Mouse (Mus musculus): Measurements from ENCODE around the gene Pgap2.

Gene Pgap2

DNA sequence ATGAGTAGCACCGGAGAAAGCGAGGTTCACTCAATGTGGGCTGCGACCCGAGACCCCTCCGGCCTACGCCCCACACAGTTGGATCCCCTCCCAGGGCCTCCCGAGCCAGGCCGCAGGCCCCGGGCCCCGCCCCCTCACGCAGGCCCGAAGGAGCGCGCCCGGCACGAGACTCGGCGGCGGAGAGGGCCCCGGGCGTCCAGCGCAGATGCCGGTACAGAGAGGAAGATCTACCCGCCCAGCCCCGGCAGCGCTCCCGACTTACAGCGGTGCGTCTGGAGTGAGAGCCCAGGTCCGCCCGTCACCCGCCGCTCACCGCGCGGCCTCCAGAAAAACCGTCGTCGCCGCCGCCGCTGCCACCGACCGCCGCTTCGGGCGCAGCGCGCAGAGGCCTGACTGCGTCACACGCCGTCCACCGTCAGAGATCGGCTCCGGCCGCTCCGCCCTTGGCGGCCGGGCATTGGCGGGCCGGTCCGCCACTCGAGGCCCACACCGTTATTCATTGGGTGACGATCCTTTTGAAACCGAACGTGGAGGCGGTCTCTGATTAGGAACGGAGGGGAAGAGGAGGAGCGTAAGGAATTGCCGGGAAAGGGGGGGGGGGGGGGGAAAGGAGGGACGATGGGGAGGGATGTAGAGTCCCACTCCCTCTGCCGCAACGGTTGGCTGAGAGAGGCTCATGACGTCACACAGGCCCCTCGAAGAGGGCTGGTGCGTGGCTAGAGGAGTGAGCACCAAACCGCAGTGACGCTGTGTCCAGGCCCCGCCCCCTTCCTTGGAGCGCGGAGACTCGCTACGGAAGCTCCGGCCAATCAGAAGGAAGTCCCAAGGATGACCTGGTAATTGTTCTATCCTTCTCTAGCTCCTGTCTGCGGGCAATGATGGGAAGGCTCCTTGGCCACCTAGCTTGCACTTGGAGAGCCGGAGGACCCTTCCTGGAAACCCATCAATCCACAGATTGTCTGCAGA is at the start of gene Pgap2, which contains the start of gene Nup98:
Gene Pgap2, plus strand, starts transcription at position 453 of the 966 bp plus-strand sequence.
Gene Nup98, minus strand, starts transcription at position 421 of the 966 bp plus-strand sequence.
- DNase-seq (ENCODE audit: low spot score in 2 of 2), result peak; percentile 98 to 99

- no peak for DNase-seq (ENCODE audit: low spot score in 2 of 2)
These were observed 39.7 kb upstream of the Pgap2 start for GRCm38 (mm10) chr7:102170300-102170699.

DNA sequence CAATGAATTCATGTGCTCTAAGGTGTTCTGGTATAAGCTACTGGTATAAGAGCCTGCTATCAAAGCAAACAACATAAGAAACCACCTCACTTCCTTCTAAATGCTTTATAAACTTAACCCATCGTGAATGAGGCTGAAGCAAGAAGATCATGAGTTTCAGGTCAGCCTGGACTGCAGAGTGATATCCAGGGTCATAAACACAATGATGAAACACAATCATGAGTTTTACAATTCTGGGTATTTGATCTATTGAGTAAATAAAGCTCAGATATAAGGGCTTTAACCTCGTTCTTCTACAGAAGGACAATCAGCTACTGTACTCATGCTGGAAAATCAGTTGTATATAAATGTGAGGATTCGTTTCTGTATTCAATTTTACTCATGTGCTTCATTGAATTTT is 26.2 kb upstream of the Pgap2 start:
- no peak for DNase-seq (ENCODE audit: low spot score in 2 of 2)

GRCm38 (mm10) chr7:102192356-102192755 is 17.7 kb upstream of the Pgap2 start:
- DNase-seq (ENCODE audit: low spot score in 2 of 2), result no peak

- DNase-seq (ENCODE audit: low spot score in 2 of 2), result no peak
These were observed 9.4 kb upstream of the Pgap2 start for GRCm38 (mm10) chr7:102200576-102200975.

DNA sequence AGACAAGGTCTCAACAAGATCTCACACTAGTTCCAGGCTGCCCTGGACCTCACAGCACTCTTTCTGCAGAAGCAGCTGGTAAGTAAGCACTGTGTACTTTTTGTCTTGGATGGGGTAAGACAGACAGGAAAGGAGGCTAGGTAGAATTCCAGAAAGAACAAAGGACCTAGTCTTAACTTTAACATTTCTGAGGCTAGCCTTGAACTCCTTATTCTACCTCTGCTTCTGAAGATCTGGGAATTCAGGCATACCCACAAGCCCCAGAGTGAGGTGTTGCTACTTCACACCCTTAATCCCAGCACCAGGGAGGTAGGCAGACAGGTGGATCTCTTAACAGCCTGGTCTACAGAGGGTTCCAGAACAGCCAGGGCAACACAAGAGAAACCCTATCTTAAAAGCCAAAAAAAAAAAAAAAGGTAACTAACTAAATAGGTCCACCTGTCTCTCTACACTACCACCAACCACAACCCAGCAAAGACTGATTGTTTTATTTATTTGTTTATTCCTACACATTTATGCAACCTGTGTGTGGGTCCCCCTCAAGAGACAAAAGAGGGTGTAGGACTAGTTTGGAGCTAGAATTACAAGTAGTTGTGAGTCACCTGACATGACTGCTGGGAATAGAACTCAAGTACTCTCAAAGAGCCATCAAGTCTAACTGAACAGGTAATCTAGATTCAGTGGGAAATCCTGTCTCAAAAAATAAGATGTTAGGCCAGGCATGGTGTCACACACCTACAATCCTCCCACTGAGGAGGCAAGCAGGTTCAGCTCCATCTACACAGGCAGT is 8.8 kb upstream of the Pgap2 start:
- DNase-seq (ENCODE audit: low spot score in 2 of 2), result no peak

DNA sequence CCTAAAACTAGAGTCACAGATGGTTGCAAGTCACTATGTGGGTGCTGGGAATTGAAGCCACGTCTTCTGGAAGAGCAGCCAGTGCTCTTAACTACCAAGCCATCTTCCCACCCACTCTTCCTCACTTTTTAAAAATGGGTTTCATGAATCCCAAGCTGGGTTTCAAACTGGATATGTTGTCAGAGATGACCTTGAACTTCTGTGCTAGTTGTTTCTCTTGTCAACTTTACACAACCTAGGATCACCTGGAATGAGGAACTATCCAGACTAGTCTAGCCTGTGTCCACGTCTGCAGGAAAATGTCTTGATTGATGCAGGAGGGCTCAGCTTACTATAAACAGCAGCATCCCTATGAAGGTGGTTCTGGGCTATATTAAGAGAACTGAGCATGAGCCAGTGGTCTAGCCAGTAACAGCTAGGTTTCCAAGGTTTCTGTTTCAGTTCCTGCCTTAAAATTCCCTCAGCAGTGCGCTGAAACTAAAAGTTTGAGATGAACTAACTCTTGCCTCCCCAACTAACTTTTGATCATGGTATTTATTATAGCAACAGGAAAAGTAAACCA is 5.6 kb upstream of the Pgap2 start:
- no peak for DNase-seq (ENCODE audit: low spot score in 2 of 2)

DNA sequence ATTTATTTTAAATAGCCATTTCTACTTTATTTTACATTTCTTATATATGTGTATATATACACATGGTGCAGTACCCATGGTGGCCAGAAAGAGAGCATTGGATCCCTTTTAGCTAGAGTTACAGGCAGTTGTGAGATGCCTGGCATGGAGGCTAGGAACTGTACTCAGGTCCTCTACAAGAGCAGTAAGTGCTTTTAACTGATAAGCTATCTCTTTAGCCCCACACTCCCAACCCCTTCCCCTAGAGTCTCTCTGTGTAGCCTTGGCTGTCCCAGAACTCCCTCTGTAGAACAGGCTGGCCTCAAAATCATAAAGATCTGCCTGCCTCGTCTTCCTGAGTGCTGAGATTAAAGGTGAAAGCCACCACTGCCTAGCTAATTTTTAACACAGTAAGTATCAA is 4.4 kb upstream of the Pgap2 start:
- no peak for DNase-seq (ENCODE audit: low spot score in 2 of 2)

- DNase-seq (ENCODE audit: low spot score in 2 of 2), result no peak
These were observed 1.1 kb upstream of the Pgap2 start for GRCm38 (mm10) chr7:102208806-102209363.

- DNase-seq (ENCODE audit: low spot score in 2 of 2), result no peak
These were observed 1.1 kb downstream of the Pgap2 start for GRCm38 (mm10) chr7:102211071-102211470.

DNA sequence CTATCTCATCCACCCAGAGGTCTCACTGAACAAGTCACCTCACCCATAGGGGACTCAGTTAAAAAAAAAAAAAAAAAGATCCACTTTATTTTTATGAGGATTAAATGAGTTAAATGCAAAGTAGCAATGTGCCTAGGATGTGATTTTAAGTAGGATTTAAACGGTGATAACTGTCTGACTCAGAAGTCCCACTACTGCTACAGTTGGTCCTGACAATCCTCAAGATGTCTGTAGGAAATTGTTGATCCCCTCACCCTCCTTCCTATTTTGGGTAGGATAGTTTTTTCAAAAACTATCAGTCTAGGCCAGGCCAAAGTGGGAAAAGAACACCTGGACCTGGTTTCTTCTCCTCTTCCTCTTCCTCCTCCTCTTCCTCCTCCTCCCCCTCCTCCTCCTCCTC is 11.9 kb downstream of the Pgap2 start:
- DNase-seq (ENCODE audit: low spot score in 2 of 2), result no peak

GRCm38 (mm10) chr7:102222336-102222735 is 12.3 kb downstream of the Pgap2 start:
- no peak for DNase-seq (ENCODE audit: low spot score in 2 of 2)

DNA sequence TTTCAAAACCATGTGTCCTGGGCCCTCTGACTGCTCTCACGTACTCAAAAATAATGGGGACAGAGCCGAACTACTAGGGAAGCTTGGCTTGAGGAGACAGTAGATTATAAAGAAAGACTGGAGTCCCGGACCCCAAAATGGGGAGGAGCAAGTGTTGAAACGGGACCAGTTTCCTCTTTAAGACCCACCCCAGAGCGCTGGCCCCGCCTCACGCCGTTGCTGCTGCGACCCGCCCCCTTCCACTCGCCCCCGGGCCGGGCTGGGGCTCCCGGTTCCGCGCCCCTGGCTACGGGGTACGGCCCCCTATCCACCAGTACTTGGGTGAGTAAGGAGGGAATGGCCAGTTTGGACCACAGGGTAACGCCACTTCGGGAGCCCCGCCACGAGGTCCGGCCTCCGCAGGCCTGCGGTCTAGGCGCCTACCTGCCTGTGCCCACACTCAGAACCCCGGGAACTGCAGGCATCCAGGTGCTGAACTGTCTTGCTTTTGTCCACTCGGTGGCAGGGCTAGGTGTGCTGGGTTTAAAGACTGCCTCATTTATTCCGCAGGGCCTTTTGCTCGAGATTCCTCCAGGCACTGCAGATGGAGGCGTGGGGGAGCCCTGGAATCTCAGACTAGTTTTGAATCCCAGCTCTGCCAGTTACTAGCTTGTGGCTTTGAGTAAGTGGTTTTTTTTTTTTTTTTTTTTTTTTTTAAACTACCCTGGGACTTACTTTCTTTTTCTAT is 13.0 kb downstream of the Pgap2 start:
- peak in 1 of 2 experiments; percentile 58 for DNase-seq (ENCODE audit: low spot score in 2 of 2)

DNA sequence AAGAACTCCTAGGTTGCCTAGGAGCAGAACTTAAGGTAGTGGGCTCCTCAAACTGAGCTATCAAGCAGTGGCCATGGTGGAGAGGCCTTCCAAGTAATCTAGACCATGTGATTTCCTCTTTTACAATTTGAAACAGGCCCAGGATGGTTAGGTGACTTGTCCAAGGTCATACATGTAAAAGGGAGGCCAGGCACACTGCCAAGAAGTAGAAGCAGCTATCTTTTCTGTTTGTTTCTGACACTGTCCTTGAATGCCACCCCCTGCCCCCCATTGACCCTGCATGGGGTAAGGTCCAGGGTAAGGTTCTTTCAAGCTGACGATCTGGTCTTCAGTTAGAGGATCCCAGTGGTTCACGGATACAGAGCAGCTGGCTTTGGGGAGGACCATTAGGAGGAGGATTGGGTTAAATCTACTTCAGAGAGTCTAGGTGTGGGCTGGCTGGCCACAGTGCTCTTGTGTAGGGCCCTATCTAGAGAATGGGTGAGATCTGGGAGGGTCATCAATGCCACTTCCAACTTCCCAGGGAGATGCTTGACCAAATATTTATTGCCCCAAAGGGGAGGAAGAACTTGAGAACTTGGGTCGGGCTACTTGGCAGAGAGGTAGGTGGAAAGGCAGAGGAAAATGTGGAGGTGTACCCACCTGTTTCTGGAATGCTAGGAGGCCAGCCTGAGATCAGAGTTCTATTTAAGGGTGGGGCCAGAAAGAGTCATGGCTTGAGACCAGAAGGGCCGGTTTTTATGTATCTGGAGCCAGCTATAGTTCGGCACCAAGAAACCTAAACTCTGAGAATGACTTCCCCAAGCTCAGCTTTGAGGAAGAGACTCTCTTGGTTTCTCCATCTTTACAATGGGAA is 14.1 kb downstream of the Pgap2 start:
- DNase-seq (ENCODE audit: low spot score in 2 of 2), result no peak

DNA sequence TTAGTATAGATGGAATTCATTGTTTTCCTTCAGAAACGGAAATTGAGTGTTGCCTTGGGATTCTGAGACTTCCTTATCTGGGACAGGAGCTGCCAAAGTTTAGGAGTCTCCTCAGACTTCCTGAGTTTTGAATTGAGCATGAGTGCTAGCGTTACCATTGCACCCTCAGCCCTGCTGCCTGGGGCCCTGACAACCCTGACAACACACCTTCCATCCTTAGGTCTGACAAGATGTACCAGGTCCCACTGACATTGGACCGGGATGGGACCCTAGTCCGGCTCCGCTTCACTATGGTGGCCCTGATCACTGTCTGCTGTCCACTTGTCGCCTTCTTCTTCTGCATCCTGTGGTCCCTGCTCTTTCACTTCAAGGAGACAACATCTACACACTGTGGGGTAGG is 16.0 kb downstream of the Pgap2 start:
- no peak for DNase-seq (ENCODE audit: low spot score in 2 of 2)

GRCm38 (mm10) chr7:102228049-102228670 is 18.2 kb downstream of the Pgap2 start:
- no peak for DNase-seq (ENCODE audit: low spot score in 2 of 2)

DNA sequence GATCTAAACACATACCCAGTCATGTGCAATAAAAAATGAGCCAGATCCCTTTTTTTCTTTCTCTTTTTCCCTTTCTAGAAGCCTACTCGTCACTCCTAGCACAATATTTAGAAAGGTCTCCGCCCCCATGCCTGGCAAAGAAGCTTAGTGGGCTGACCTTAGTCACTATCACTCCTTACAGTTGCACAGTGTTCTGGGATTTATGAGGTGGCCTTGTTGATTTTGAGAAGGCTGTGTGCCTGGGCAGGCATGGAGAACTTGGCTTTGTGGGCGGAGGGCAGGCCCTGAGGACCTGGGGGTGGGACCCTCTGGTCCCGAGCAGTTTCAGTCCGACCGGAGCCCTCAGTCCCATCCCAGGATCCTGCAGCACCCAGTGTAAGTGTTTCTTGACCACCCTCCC is 19.8 kb downstream of the Pgap2 start:
- no peak for DNase-seq (ENCODE audit: low spot score in 2 of 2)

DNA sequence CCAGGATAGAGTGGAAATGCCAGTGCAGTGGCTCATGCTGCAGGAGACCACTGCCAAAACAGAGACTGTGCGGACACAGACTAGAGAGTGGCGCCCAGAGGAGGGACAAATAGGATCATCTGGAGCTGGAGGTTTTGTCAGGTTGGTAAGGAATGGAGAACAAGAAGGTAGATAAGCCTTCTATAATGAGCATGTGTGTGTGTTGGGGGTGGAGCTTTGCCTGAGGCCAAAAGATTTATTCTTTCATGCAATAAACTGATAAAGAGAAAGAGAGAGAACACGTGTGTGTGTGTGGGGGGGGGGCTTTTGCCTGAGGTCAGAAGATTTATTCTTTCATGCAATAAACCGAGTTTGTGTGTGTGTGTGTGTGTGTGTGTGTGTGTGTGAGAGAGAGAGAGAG is 23.1 kb downstream of the Pgap2 start:
- no peak for DNase-seq (ENCODE audit: low spot score in 2 of 2)

DNA sequence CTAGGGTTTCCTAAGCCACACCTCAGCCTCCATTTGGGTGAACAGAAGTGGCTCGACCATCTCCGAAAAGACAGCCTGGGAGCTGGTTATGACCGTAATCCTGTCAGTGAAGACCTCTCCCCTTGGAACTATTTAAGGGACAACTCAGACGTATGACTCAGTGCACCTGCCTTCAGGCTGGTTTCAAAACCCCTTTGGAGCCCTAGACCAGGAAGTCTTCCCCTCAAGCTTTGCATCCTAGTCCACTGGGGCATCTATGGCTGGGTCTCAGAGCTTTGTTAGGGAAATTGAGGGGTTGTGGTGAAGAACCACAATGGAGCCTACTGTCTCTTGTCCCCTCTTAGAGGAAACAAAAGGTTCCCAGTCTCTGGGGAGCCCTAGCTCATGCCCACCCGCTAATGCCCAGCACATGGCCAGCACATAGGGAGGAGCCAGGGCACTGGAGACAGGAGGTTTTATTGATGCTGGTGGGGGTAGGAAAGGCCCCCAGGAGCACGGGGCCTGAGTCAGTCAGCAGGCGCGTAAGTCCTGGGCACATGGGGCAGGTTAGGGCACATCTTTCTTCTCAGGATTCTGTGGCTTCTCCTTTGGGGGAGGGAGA is 28.8 kb downstream of the Pgap2 start:
- no peak for DNase-seq (ENCODE audit: low spot score in 2 of 2)
